Mouse (Mus musculus): ENCODE results near the gene Cradd. TPM values are rescaled to one million over a fixed set of nuclear protein-coding genes. Genes with fewer than 3 reads are reported as not detected.

Cradd gene
- polyA plus RNA-seq, 1 experiment from 2014 or later, result 14.4 TPM

DNA sequence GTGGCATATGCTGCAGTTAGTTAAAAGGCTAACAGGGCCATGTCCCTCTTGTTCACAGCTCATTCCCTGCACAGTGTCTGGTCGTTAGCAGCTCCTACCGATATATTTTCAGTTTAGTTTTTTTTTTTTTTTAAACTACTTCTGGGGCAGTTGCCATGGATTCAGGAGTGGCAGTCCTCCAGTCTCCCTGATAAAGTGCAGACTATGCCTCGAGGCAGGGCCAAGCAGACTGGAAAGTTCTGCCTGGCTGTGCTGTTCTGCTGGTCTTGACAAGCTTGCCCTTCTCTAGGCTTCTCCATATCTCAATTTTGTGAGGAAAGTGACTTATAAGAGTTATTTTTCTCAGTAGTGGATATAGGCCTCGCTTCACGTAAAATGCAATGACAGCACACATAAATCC is 139.7 kb downstream of the Cradd start:
- H3K9me3 ChIP-seq, result no peaks in the 10 kb centered on the region
- H3K9ac ChIP-seq (replicated peaks), result no peak overlapping the region
- no peak overlapping the region for H3K4me2 ChIP-seq (replicated peaks)
- ATAC-seq (ENCODE audit: low FRiP score, low read depth), result no peak
- H3K36me3 ChIP-seq, result no peaks in the 10 kb centered on the region
- H3K4me3 ChIP-seq, result no peak overlapping the region
- 90% methylated on average over 5 of the region's 5 CpGs for WGBS
- H3K4me1 ChIP-seq, result no peaks in the 10 kb centered on the region
- H3K27ac ChIP-seq (replicated peaks), result no peak overlapping the region
- H3K27me3 ChIP-seq, result no peaks in the 10 kb centered on the region

DNA sequence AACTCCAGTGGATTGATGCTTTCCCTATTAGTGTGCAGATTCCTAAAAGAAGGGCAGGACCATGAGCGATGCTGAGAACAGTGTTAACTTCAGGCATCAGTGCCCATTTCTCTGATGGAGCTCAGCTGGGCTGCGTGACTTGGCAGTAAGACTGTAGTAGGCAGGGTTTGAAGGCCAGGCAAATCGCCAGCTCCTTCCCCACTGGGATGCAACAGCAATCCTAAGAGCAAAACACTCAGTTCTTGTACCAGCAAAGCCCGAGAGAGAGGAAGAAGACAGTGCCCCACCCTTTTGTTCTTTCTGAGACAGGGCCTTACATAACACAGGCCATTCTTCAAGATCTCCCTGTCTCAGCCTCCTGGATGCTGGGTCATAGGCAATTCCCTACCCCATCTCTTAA is 140.9 kb downstream of the Cradd start:
- Histone ChIP-seq H3K36me3 (no peaks in the 10 kb centered on the region), H3K4me3 (no peak overlapping the region), H3K4me1 (no peaks in the 10 kb centered on the region), H3K27me3 (no peaks in the 10 kb centered on the region), H3K27ac (replicated peaks) (no peak overlapping the region), H3K4me2 (replicated peaks) (no peak overlapping the region), H3K9me3 (no peaks in the 10 kb centered on the region), H3K9ac (replicated peaks) (no peak overlapping the region)
- 85% methylated on average over 4 of the region's 4 CpGs for WGBS
- no peak for ATAC-seq (ENCODE audit: low FRiP score, low read depth)

DNA sequence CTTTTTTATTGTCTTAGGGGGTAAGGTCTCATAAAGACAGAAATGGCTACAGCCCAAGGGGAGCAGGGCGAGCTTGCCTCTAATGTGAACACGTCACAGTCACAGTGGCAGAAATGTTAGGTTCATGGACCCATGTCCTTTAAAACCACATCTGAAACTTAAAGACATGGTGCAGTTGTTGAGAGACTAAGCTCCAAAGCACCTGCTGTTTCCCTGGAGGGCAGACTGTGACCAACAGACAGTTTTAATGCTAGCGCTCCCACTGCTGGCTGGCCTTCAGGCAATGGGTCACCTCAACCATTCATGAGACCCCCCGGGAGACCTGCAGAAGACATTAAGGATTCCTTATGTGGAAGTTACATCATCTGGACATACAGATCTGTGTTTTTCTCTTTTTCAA is 141.5 kb downstream of the Cradd start:
- Histone ChIP-seq H3K9ac (replicated peaks) (no peak overlapping the region), H3K36me3 (no peaks in the 10 kb centered on the region), H3K9me3 (no peaks in the 10 kb centered on the region), H3K4me3 (no peak overlapping the region), H3K4me1 (no peaks in the 10 kb centered on the region), H3K27ac (replicated peaks) (no peak overlapping the region), H3K4me2 (replicated peaks) (no peak overlapping the region), H3K27me3 (no peaks in the 10 kb centered on the region)
- 87% methylated on average over 4 of the region's 4 CpGs for WGBS
- ATAC-seq (ENCODE audit: low FRiP score, low read depth), result no peak

DNA sequence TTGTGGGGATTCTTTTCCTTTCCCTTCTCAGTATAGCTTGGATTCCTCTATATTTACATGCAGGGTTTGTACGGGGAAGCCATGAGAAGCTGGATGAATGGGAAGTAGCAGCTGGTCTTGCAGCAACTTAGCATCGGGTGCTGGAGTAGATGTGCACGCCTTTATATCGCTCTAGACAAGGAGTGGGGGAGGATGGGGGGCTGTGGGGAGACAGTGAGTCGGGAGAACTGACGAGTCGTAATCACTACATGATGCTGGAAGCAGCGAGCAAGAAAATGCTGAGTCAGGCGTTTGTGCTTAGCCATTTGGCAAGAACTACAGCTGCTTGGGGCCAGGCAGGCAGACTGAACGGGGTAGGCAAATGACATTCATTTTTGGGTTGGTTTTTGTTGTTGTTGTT is 142.4 kb downstream of the Cradd start:
- Histone ChIP-seq H3K4me3 (no peak overlapping the region), H3K27ac (replicated peaks) (no peak overlapping the region), H3K9me3 (no peaks in the 10 kb centered on the region), H3K4me1 (no peaks in the 10 kb centered on the region), H3K4me2 (replicated peaks) (no peak overlapping the region), H3K27me3 (no peaks in the 10 kb centered on the region), H3K36me3 (no peaks in the 10 kb centered on the region), H3K9ac (replicated peaks) (no peak overlapping the region)
- 77% methylated on average over 10 of the region's 10 CpGs for WGBS
- no peak for ATAC-seq (ENCODE audit: low FRiP score, low read depth)

DNA sequence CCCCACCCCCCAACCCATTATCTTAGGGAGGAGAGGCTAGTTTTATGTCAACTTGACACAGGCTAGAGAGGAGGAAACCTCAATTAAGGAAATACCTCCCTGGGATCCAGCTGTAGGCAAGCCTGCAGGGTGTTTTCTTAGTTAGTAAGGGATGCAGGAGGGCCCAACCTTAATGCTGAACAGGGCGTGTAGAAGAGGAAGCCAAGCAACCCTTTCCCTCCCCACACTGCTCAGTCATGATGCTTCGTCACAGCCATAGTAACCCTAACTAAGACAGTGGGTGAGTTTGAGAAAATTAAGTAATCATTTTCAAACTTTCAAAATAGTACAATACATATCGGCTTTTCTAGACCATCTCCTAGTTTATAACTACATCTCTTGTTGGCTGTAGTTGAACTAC is 143.0 kb downstream of the Cradd start:
- H3K9ac ChIP-seq (replicated peaks), result no peak overlapping the region
- 90% methylated on average over 3 of the region's 3 CpGs for WGBS
- H3K27ac ChIP-seq (replicated peaks), result no peak overlapping the region
- no peaks in the 10 kb centered on the region for H3K4me1 ChIP-seq
- no peak overlapping the region for H3K4me2 ChIP-seq (replicated peaks)
- H3K27me3 ChIP-seq, result no peaks in the 10 kb centered on the region
- no peaks in the 10 kb centered on the region for H3K9me3 ChIP-seq
- ATAC-seq (ENCODE audit: low FRiP score, low read depth), result no peak
- no peaks in the 10 kb centered on the region for H3K36me3 ChIP-seq
- H3K4me3 ChIP-seq, result no peak overlapping the region

DNA sequence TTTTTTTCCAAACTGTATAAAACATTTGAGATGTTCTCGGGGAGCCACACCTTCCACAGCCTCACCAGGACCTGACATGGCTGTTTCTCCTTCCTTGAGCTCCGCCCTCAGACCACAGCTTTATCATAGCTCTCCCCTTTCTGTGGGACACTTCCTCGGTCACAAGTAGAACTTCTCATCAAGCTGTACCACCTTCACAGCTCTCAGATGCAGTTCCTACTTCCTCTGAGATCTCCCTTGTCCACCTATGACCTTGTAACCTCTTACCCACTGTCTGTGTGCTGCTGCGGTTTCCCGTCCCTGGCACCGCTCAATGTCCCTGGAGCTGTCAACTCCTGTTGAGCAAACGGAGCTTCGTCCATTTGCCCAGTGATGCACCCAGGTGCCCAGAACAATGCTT is 143.8 kb downstream of the Cradd start:
- H3K27me3 ChIP-seq, result no peaks in the 10 kb centered on the region
- no peak overlapping the region for H3K27ac ChIP-seq (replicated peaks)
- no peaks in the 10 kb centered on the region for H3K9me3 ChIP-seq
- H3K36me3 ChIP-seq, result no peaks in the 10 kb centered on the region
- ATAC-seq (ENCODE audit: low FRiP score, low read depth), result no peak
- no peak overlapping the region for H3K4me3 ChIP-seq
- no peak overlapping the region for H3K4me2 ChIP-seq (replicated peaks)
- 89% methylated on average over 8 of the region's 8 CpGs for WGBS
- no peak overlapping the region for H3K9ac ChIP-seq (replicated peaks)
- peaks cover 7% of the 10 kb centered on the region for H3K4me1 ChIP-seq

DNA sequence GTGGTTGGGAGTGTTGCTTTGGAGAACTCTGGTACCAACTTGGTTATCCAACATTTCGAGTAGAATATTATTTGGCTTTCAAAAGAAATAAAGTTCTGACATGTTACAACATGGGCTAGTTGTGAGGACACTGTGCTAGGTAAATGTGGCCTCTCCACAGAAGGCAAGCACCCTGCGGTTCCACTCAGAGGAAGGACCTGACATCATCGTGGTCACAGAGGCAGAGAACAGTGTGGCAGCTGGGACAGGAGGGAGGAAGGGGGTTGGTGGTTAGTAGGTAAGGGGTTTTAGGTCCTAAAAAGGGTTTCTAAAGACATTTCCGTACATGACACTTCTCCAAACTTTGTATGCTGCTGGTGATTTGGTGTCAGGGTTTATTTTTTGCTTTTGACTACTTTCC is 145.1 kb downstream of the Cradd start:
- H3K4me2 ChIP-seq (replicated peaks), result no peak overlapping the region
- no peak overlapping the region for H3K9ac ChIP-seq (replicated peaks)
- H3K9me3 ChIP-seq, result no peaks in the 10 kb centered on the region
- H3K36me3 ChIP-seq, result no peaks in the 10 kb centered on the region
- no peaks in the 10 kb centered on the region for H3K27me3 ChIP-seq
- WGBS, result 88% methylated on average over 4 of the region's 4 CpGs
- ATAC-seq (ENCODE audit: low FRiP score, low read depth), result no peak
- no peak overlapping the region for H3K4me3 ChIP-seq
- H3K27ac ChIP-seq (replicated peaks), result no peak overlapping the region
- peaks cover 12% of the 10 kb centered on the region for H3K4me1 ChIP-seq

DNA sequence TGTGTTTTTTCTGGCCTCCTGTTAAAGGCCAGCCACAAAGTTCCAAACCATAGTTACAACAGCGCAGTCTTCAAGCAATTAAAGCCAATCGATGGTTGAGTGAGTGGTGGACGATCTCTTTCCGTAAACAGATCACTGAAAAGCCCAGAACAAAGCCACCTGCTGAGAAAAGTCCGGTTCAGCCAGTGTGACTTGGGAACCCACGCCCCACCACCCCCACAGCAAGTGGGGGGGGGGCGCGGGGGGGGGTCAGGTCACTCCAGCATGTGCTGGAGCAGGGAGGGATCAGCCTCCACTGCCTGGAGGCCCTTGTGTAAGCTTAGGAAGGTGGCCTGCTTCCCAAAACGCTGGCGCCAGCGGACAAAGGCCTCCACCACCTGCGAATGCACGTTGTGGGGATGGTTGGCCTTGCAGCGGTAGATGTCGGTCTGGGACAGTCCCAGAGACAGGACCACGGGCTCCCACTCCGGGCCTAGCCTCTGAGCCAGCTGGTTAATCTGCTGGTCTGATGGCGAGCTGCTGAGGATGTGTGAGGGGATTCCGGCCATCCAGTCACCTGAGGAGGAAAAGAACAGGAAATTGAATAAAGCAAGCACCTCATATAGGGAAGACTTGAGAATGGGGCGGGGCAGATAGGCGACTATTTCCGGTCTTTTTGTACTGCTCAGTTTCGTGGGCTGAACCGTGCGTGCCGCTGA is 148.4 kb downstream of the Cradd start:
- ATAC-seq (ENCODE audit: low FRiP score, low read depth), result no peak
- H3K9ac ChIP-seq (replicated peaks), result no peak overlapping the region
- H3K4me2 ChIP-seq (replicated peaks), result no peak overlapping the region
- H3K9me3 ChIP-seq, result no peaks in the 10 kb centered on the region
- no peak overlapping the region for H3K4me3 ChIP-seq
- WGBS, result 40% methylated on average over 26 of the region's 26 CpGs
- H3K27ac ChIP-seq (replicated peaks), result no peak overlapping the region
- H3K27me3 ChIP-seq, result no peaks in the 10 kb centered on the region
- H3K36me3 ChIP-seq, result no peaks in the 10 kb centered on the region
- H3K4me1 ChIP-seq, result peaks cover 12% of the 10 kb centered on the region

DNA sequence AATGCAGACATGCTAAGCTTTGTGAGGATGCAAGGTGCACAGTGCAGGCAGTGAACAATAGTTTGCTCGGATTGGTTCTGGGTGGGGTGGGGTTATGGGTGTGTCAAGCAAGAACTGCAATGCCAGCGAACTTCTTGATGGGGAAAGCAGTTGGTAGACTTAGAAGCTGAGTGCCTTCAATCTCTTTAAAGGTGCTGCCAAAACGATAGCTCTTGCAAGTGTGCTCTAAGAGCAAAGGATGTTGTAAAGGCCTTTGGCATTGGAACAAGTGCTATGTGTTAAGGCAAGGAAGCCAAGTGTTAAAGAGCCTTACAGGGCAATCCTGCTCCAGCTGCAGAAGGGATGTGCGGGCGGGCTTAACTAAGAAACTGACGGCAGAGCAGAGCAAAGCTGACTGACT is 149.7 kb downstream of the Cradd start:
- Histone ChIP-seq H3K4me1 (peaks cover 12% of the 10 kb centered on the region), H3K4me2 (replicated peaks) (no peak overlapping the region), H3K9ac (replicated peaks) (no peak overlapping the region), H3K9me3 (no peaks in the 10 kb centered on the region), H3K4me3 (no peak overlapping the region), H3K36me3 (no peaks in the 10 kb centered on the region), H3K27me3 (no peaks in the 10 kb centered on the region), H3K27ac (replicated peaks) (no peak overlapping the region)
- WGBS, result 70% methylated on average over 6 of the region's 6 CpGs
- ATAC-seq (ENCODE audit: low FRiP score, low read depth), result no peak

DNA sequence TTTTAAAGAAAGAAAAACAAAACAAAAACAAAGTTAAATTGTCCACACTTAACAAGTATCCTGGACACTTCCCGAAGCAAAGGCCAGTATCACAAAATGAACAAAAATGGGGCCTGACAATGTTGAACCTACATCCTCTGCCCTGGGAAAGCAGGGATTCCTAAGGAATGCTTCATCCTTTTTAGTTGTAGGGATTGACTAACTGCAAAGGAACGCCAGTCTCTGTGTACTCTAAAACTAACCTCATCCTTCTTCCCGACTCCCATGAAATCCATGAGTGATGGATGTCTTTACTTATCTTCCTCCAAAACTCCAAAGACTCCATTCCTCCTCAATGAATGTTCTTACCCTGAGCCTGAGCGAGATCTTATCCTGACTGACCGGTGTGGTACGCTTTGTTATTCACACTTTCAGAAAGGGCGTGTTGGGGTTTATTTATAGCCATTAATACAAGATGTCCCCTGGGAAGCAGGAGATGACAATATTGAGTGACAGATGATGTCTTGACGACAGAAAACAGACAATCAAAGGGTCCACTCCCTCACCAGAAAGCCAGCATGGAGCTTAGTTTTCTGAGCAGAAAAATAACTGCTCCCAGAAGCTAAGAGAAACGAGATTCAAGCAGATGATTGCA is 153.1 kb downstream of the Cradd start:
- WGBS, result 84% methylated on average over 9 of the region's 9 CpGs

DNA sequence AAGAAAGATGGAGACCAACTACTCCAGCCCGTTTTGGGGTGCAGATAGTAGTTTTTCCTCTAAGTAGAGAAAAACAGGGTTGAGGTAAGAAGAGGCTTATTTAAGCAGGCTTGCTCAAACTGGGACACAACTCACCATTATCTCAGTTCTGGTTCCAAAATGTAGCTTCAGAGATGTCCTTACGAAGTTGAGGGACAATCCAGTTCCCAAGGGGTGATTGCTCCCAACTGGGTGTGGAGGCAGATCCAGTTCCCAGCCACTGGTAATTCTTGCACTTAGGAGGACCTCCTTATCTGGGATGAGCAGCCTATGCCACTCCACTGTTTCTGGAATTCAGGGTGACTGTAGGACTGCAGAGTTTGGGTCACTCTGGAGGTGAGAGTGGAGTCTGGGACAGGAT is 159.0 kb downstream of the Cradd start:
- Histone ChIP-seq H3K9ac (replicated peaks) (no peak overlapping the region), H3K27me3 (no peaks in the 10 kb centered on the region), H3K9me3 (no peaks in the 10 kb centered on the region), H3K4me1 (no peaks in the 10 kb centered on the region), H3K4me3 (no peak overlapping the region), H3K36me3 (no peaks in the 10 kb centered on the region), H3K4me2 (replicated peaks) (no peak overlapping the region), H3K27ac (replicated peaks) (no peak overlapping the region)
- ATAC-seq (ENCODE audit: low FRiP score, low read depth), result no peak
- WGBS, result 90% methylated on average over 2 of the region's 2 CpGs

More for the DNA sequence above, 153.1 kb downstream of the Cradd start:
- H3K27me3 ChIP-seq, result no peaks in the 10 kb centered on the region
- H3K4me1 ChIP-seq, result peaks cover 12% of the 10 kb centered on the region
- no peak overlapping the region for H3K27ac ChIP-seq (replicated peaks)
- H3K9ac ChIP-seq (replicated peaks), result no peak overlapping the region
- H3K36me3 ChIP-seq, result no peaks in the 10 kb centered on the region
- ATAC-seq (ENCODE audit: low FRiP score, low read depth), result no peak
- H3K4me3 ChIP-seq, result no peak overlapping the region
- H3K9me3 ChIP-seq, result no peaks in the 10 kb centered on the region
- no peak overlapping the region for H3K4me2 ChIP-seq (replicated peaks)

DNA sequence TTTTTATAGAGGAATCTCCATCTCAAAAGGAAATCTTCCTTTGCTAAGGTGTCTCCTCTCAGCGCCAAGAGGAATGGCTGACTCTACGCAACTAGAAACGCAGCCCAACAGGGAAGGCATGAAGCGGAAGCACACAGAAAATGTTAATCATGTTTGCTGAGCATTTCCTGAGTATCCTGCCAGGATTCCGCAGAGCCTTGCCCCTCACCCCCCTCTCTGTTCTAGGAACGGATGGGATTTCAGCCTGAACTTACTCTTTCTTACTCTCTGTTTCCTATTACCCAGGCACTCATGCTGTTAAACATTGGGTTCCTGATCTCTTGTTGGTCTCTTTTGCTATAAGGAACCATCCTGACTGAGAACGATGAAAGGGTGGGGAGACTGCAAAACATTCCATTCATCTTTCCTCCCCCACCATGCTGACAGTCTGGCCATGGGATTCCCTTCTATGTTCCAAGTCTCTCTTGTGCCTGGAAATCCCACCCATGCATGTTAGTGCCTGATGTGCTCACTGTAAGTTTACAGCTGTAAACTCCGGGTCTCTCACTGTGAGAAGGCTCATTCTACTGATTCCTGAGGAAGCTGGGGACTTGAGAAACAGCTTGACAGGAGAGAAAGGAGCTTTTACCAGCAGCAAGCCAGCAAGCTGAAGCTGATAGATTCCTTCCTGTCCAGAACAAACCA is 161.1 kb downstream of the Cradd start:
- Histone ChIP-seq H3K4me3 (no peak overlapping the region), H3K27ac (replicated peaks) (no peak overlapping the region), H3K9me3 (no peaks in the 10 kb centered on the region), H3K9ac (replicated peaks) (no peak overlapping the region), H3K36me3 (no peaks in the 10 kb centered on the region), H3K27me3 (no peaks in the 10 kb centered on the region), H3K4me1 (no peaks in the 10 kb centered on the region), H3K4me2 (replicated peaks) (no peak overlapping the region)
- 65% methylated on average over 8 of the region's 8 CpGs for WGBS
- ATAC-seq (ENCODE audit: low FRiP score, low read depth), result no peak

All from midbrain, embryonic 12.5 days (tissue).